Mouse (Mus musculus) embryonic fibroblast, embryonic 13.5 days (primary cell): Measurements from ENCODE around the gene Asic5.

ENCODE experiments used
- CTCF ChIP-seq: IDR thresholded peaks from 2 replicates; pipeline ENCODE4 v1.5.1; 2011; ENCODE audit warnings: mild to moderate bottlenecking, control low read depth, low read length, moderate library complexity, borderline replicate concordance; ENCODE audit not compliant: insufficient read depth
- POLR2A ChIP-seq: IDR thresholded peaks from 2 replicates; pipeline ENCODE4 v1.6.1; 2011; ENCODE audit warnings: low read depth, mild to moderate bottlenecking, control low read depth, low read length, moderate library complexity

DNA sequence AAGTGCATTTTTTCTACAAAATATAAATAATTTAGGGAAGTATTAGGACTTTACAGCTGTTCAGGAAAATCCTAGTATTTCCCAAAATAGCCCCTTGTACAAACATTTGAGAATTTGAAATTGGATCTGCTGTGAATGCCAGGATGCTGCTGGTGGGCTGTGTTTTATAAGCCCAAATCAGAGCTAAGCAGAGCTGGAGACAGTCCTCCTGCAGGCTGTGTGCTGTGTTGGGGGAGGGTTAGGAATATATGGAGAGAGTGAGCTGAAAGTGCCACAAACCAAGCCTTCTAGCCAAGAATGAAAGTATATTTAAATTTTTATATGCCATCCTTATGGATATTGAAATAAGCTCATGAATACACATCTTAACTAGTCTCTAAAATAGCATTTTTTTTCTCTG is 69.4 kb downstream of the Asic5 start:
- TF ChIP-seq POLR2A = no peak
- no peak for TF ChIP-seq CTCF
